Mouse (Mus musculus) heart, embryonic 15.5 days (tissue): Measurements from ENCODE around the gene Nploc4. TPM values are rescaled to one million over a fixed set of nuclear protein-coding genes. Genes with fewer than 3 reads are reported as not detected.

Source experiments
- ATAC-seq: fragments of 200-750 bp; cut with Nextera tagmentation; replicated peaks from 2 replicates; pipeline ENCODE4 v1.8.0; 2017; ENCODE audit warnings: low read depth, moderate TSS enrichment; ENCODE audit not compliant: insufficient number of reproducible peaks, insufficient read depth, low FRiP score
- H3K27ac ChIP-seq: fragments of 300-500 bp; sonication (generic); 2 replicates; pipeline ENCODE4 v1.5.1; 2015; ENCODE audit warnings: mild to moderate bottlenecking, inconsistent platforms
- H3K27me3 ChIP-seq: fragments of 300-500 bp; sonication (generic); 2 replicates; pipeline ENCODE4 v1.6.1; 2015; ENCODE audit warnings: inconsistent platforms
- H3K36me3 ChIP-seq: fragments of 300-500 bp; sonication (generic); 2 replicates; pipeline ENCODE4 v1.6.1; 2015; ENCODE audit warnings: mild to moderate bottlenecking, inconsistent platforms
- H3K4me1 ChIP-seq: fragments of 300-500 bp; sonication (generic); replicated peaks from 2 replicates; pipeline ENCODE4 v1.6.1; 2015; ENCODE audit warnings: inconsistent platforms
- H3K4me2 ChIP-seq: fragments of 300-500 bp; sonication (generic); 2 replicates; pipeline ENCODE4 v1.6.1; 2015; ENCODE audit warnings: inconsistent platforms, mild to moderate bottlenecking, moderate library complexity
- H3K4me3 ChIP-seq: fragments of 300-500 bp; sonication (generic); 2 replicates; pipeline ENCODE4 v1.5.1; 2015; ENCODE audit warnings: mild to moderate bottlenecking, inconsistent platforms
- H3K9ac ChIP-seq: fragments of 300-500 bp; sonication (generic); 2 replicates; pipeline ENCODE4 v1.6.1; 2015; ENCODE audit warnings: mild to moderate bottlenecking, inconsistent platforms
- H3K9me3 ChIP-seq: fragments of 300-500 bp; sonication (generic); replicated peaks from 2 replicates; pipeline ENCODE4 v1.6.1; 2016; ENCODE audit warnings: inconsistent platforms
- WGBS: fragments of 180-500 bp; shearing (Covaris S2); methylation state at CpG from one replicate; pipeline ENCODE4 v1.1.7; 2015; ENCODE audit warnings: mixed read lengths; 5-methylcytosine and 5-hydroxymethylcytosine counted together
- polyA plus RNA-seq: library from polyadenylated mRNA; unstranded; fragments of >200 nt; fragmentation: Nextera tagmentation; extraction: Ambion mirVana; gene quantifications from 2 replicates; pipeline ENCODE4 v1.2.1, GENCODE M21; 2015

The Nploc4 gene
- 22.5 and 30.3 TPM in 2 replicates for polyA plus RNA-seq

GRCm38 (mm10) chr11:120437152-120437856, at the start of gene Nploc4:
Gene Nploc4 (minus strand): TSS chr11:120437708.
- H3K4me1 ChIP-seq, result peaks cover 12% of the 10 kb centered on the region
- peak within 1 kb of the TSS; percentile 79 for H3K4me3 ChIP-seq
- H3K9me3 ChIP-seq, result no peaks in the 10 kb centered on the region
- H3K27me3 ChIP-seq, result no peaks in the 10 kb centered on the region
- peak within 1 kb of the TSS; percentile 70 for H3K27ac ChIP-seq
- H3K9ac ChIP-seq, result peak within 1 kb of the TSS; percentile 93
- peak; percentile 87 for ATAC-seq
- under 1% methylated on average over 69 of the region's 77 CpGs for WGBS
- peak within 1 kb of the TSS; percentile 81 for H3K4me2 ChIP-seq
- H3K36me3 ChIP-seq, result peaks cover 26% of the 10 kb centered on the region

- Histone ChIP-seq H3K27ac (peak overlapping the region; percentile 89), H3K9me3 (no peaks in the 10 kb centered on the region), H3K4me3 (peak overlapping the region; percentile 78), H3K4me2 (peak overlapping the region; percentile 73), H3K9ac (peak overlapping the region; percentile 94), H3K36me3 (peaks cover 62% of the 10 kb centered on the region), H3K4me1 (peaks cover 31% of the 10 kb centered on the region), H3K27me3 (no peaks in the 10 kb centered on the region)
- WGBS, result 4% methylated on average over 10 of the region's 10 CpGs
- ATAC-seq, result no peak
These were observed 47.7 kb upstream of the Nploc4 start for GRCm38 (mm10) chr11:120485251-120485650.

- under 1% methylated on average over 60 of the region's 60 CpGs for WGBS
- peak within 1 kb of the TSS; percentile 94 for H3K9ac ChIP-seq
These were observed 46.9 kb upstream of the Nploc4 start, which contains the start of gene Mrpl12 for GRCm38 (mm10) chr11:120484265-120484981. Gene Mrpl12 (plus strand): TSS chr11:120484613.

GRCm38 (mm10) chr11:120483448-120483934, 46.0 kb upstream of the Nploc4 start:
- H3K4me1 ChIP-seq, result peaks cover 19% of the 10 kb centered on the region
- peak overlapping the region; percentile 73; the same call in 1 of the 2 replicates for H3K4me2 ChIP-seq
- H3K9ac ChIP-seq, result peak overlapping the region; percentile 94
- peaks cover 71% of the 10 kb centered on the region for H3K36me3 ChIP-seq
- peak overlapping the region; percentile 78; the same call in 1 of the 2 replicates for H3K4me3 ChIP-seq
- ATAC-seq, result no peak
- H3K27me3 ChIP-seq, result no peaks in the 10 kb centered on the region
- peak overlapping the region; percentile 89 for H3K27ac ChIP-seq
- H3K9me3 ChIP-seq, result no peaks in the 10 kb centered on the region
- WGBS, result 77% methylated on average over 7 of the region's 7 CpGs

More at GRCm38 (mm10) chr11:120484265-120484981, 46.9 kb upstream of the Nploc4 start, which contains the start of gene Mrpl12:
- peaks cover 25% of the 10 kb centered on the region for H3K4me1 ChIP-seq
- H3K9me3 ChIP-seq, result no peaks in the 10 kb centered on the region
- peak within 1 kb of the TSS; percentile 89 for H3K27ac ChIP-seq
- H3K27me3 ChIP-seq, result no peaks in the 10 kb centered on the region
- ATAC-seq, result peak; percentile 92
- peak within 1 kb of the TSS; percentile 73 for H3K4me2 ChIP-seq
- peaks cover 68% of the 10 kb centered on the region for H3K36me3 ChIP-seq
- peak within 1 kb of the TSS; percentile 78 for H3K4me3 ChIP-seq

GRCm38 (mm10) chr11:120472052-120472451, 34.5 kb upstream of the Nploc4 start:
- H3K4me2 ChIP-seq, result no peak overlapping the region
- no peak for ATAC-seq
- H3K4me3 ChIP-seq, result no peak overlapping the region
- no peaks in the 10 kb centered on the region for H3K9me3 ChIP-seq
- no peaks in the 10 kb centered on the region for H3K27me3 ChIP-seq
- H3K4me1 ChIP-seq, result peaks cover 11% of the 10 kb centered on the region
- no peak overlapping the region for H3K27ac ChIP-seq
- H3K9ac ChIP-seq, result no peak overlapping the region
- 96% methylated on average over 6 of the region's 6 CpGs for WGBS
- peaks cover 73% of the 10 kb centered on the region for H3K36me3 ChIP-seq

GRCm38 (mm10) chr11:120467736-120468092, 30.2 kb upstream of the Nploc4 start:
- peak overlapping the region; percentile 92 for H3K4me3 ChIP-seq
- H3K4me2 ChIP-seq, result peak overlapping the region; percentile 79
- H3K36me3 ChIP-seq, result peaks cover 51% of the 10 kb centered on the region
- ATAC-seq, result peak; percentile 26
- under 1% methylated on average over 33 of the region's 33 CpGs for WGBS
- H3K9ac ChIP-seq, result peak overlapping the region; percentile 91
- peak overlapping the region; percentile 30; the same call in 1 of the 2 replicates for H3K27ac ChIP-seq
- no peaks in the 10 kb centered on the region for H3K9me3 ChIP-seq
- H3K4me1 ChIP-seq, result peaks cover 27% of the 10 kb centered on the region
- H3K27me3 ChIP-seq, result no peaks in the 10 kb centered on the region

GRCm38 (mm10) chr11:120467051-120467735, 29.7 kb upstream of the Nploc4 start, which contains the start of gene Arl16:
Gene Arl16 (minus strand): TSS chr11:120467607.
- peaks cover 51% of the 10 kb centered on the region for H3K36me3 ChIP-seq

GRCm38 (mm10) chr11:120465521-120465920, 28.0 kb upstream of the Nploc4 start:
- Histone ChIP-seq H3K9me3 (no peaks in the 10 kb centered on the region), H3K27me3 (no peaks in the 10 kb centered on the region), H3K9ac (no peak overlapping the region), H3K4me2 (peak overlapping the region; percentile 86; the same call in 1 of the 2 replicates), H3K36me3 (peaks cover 47% of the 10 kb centered on the region), H3K4me1 (peaks cover 27% of the 10 kb centered on the region), H3K27ac (no peak overlapping the region), H3K4me3 (peak overlapping the region; percentile 92; the same call in 1 of the 2 replicates)
- WGBS, result 75% methylated on average over 4 of the region's 4 CpGs
- ATAC-seq, result no peak

More at GRCm38 (mm10) chr11:120467051-120467735, 29.7 kb upstream of the Nploc4 start, which contains the start of gene Arl16:
- Histone ChIP-seq H3K9me3 (no peaks in the 10 kb centered on the region), H3K27ac (peak within 1 kb of the TSS; percentile 78), H3K27me3 (no peaks in the 10 kb centered on the region), H3K4me3 (peak within 1 kb of the TSS; percentile 92), H3K9ac (peak within 1 kb of the TSS; percentile 91), H3K4me2 (peak within 1 kb of the TSS; percentile 86), H3K4me1 (peaks cover 27% of the 10 kb centered on the region)
- WGBS, result under 1% methylated on average over 53 of the region's 54 CpGs
- peak; percentile 99 for ATAC-seq

- H3K4me1 ChIP-seq, result peaks cover 29% of the 10 kb centered on the region
- H3K27ac ChIP-seq, result no peak overlapping the region
- H3K27me3 ChIP-seq, result no peaks in the 10 kb centered on the region
- peaks cover 39% of the 10 kb centered on the region for H3K36me3 ChIP-seq
- no peak for ATAC-seq
- WGBS, result 88% methylated on average over 5 of the region's 5 CpGs
- H3K9ac ChIP-seq, result no peak overlapping the region
- H3K9me3 ChIP-seq, result no peaks in the 10 kb centered on the region
- H3K4me2 ChIP-seq, result no peak overlapping the region
- no peak overlapping the region for H3K4me3 ChIP-seq
These were observed 26.9 kb upstream of the Nploc4 start for GRCm38 (mm10) chr11:120464365-120464764.

- Histone ChIP-seq H3K9ac (no peak overlapping the region), H3K4me2 (no peak overlapping the region), H3K36me3 (peaks cover 37% of the 10 kb centered on the region), H3K4me1 (peaks cover 34% of the 10 kb centered on the region), H3K27ac (no peak overlapping the region), H3K27me3 (no peaks in the 10 kb centered on the region), H3K4me3 (no peak overlapping the region), H3K9me3 (no peaks in the 10 kb centered on the region)
- 86% methylated on average over 2 of the region's 2 CpGs for WGBS
- ATAC-seq, result no peak
These were observed 26.0 kb upstream of the Nploc4 start for GRCm38 (mm10) chr11:120463536-120463935.
